Mouse (Mus musculus): ENCODE measurements at regions not wholly inside any gene's neighbourhood (a gene's known extent, or its start where the extent isn't known, plus 50 kb on each side); places are given as distances from the start of the nearest gene placed in this dataset.

GRCm38 (mm10) chr8:101621941-101622340, 1163.5 kb downstream of the Cdh11 start:
- peak; percentile 5 for DNase-seq (ENCODE audit: extremely low read depth, low read depth, low spot score)
- 67% methylated on average over 1 of the region's 1 CpGs for WGBS
- Histone ChIP-seq H3K36me3 (ENCODE audit: control insufficient read depth, insufficient read depth, low read length) (no peaks in the 10 kb centered on the region), H3K4me3 (ENCODE audit: insufficient read depth, low read depth, low read length) (no peak overlapping the region), H3K27ac (replicated peaks; ENCODE audit: insufficient read depth, low read depth, low read length) (no peak overlapping the region), H3K79me2 (ENCODE audit: control insufficient read depth, insufficient read depth, low read length) (no peaks in the 10 kb centered on the region), H3K4me1 (ENCODE audit: control insufficient read depth, insufficient read depth, low read length) (no peaks in the 10 kb centered on the region), H3K27me3 (ENCODE audit: control insufficient read depth, insufficient read depth, low read length) (no peaks in the 10 kb centered on the region), H3K9ac (ENCODE audit: low read depth, low read length) (no peak overlapping the region)
- TF ChIP-seq CTCF (IDR thresholded peaks at IDR 0.05; ENCODE audit: low read depth, low read length) (no peak), POLR2A (IDR thresholded peaks at IDR 0.05; ENCODE audit: extremely low read depth, insufficient read depth, low read length) (no peak)

DNA sequence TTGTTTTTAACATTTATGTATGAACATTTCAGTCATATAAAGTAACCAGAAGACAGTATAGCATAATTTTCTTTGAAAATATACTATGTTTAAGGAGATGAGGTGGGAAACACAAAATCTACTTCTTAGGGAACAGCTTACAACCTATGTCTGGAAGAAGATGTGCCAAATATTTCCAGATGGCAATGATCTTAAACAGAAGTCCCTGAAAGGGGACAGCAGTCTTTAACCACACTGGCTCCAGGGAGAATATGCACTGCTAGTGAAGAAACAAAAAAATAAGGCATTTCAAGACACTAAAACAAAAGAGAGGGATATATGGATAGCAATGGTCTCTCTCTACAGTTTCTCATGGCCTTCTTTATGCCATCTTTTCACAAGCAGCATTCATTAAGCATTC, 1194.3 kb downstream of the Cdh11 start:
- no peak overlapping the region for H3K9ac ChIP-seq (ENCODE audit: low read depth, low read length)
- no peaks in the 10 kb centered on the region for H3K4me1 ChIP-seq (ENCODE audit: control insufficient read depth, insufficient read depth, low read length)
- no peak overlapping the region for H3K4me3 ChIP-seq (ENCODE audit: insufficient read depth, low read depth, low read length)
- H3K27ac ChIP-seq (replicated peaks; ENCODE audit: insufficient read depth, low read depth, low read length), result no peak overlapping the region
- H3K79me2 ChIP-seq (ENCODE audit: control insufficient read depth, insufficient read depth, low read length), result no peaks in the 10 kb centered on the region
- TF ChIP-seq CTCF (IDR thresholded peaks at IDR 0.05; ENCODE audit: low read depth, low read length), result no peak
- TF ChIP-seq POLR2A (IDR thresholded peaks at IDR 0.05; ENCODE audit: extremely low read depth, insufficient read depth, low read length), result no peak
- DNase-seq (ENCODE audit: extremely low read depth, low read depth, low spot score), result no peak
- no peaks in the 10 kb centered on the region for H3K36me3 ChIP-seq (ENCODE audit: control insufficient read depth, insufficient read depth, low read length)
- no peaks in the 10 kb centered on the region for H3K27me3 ChIP-seq (ENCODE audit: control insufficient read depth, insufficient read depth, low read length)

GRCm38 (mm10) chr8:101590639-101591038, 1194.8 kb downstream of the Cdh11 start:
- H3K4me1 ChIP-seq (ENCODE audit: control insufficient read depth, insufficient read depth, low read length), result no peaks in the 10 kb centered on the region
- H3K4me3 ChIP-seq (ENCODE audit: insufficient read depth, low read depth, low read length), result no peak overlapping the region
- DNase-seq (ENCODE audit: extremely low read depth, low read depth, low spot score), result no peak
- TF ChIP-seq CTCF (IDR thresholded peaks at IDR 0.05; ENCODE audit: low read depth, low read length), result no peak
- no peak for TF ChIP-seq POLR2A (IDR thresholded peaks at IDR 0.05; ENCODE audit: extremely low read depth, insufficient read depth, low read length)
- no peaks in the 10 kb centered on the region for H3K79me2 ChIP-seq (ENCODE audit: control insufficient read depth, insufficient read depth, low read length)
- no peaks in the 10 kb centered on the region for H3K27me3 ChIP-seq (ENCODE audit: control insufficient read depth, insufficient read depth, low read length)
- no peak overlapping the region for H3K27ac ChIP-seq (replicated peaks; ENCODE audit: insufficient read depth, low read depth, low read length)
- H3K36me3 ChIP-seq (ENCODE audit: control insufficient read depth, insufficient read depth, low read length), result no peaks in the 10 kb centered on the region
- no peak overlapping the region for H3K9ac ChIP-seq (ENCODE audit: low read depth, low read length)
- 81% methylated on average over 3 of the region's 3 CpGs for WGBS

GRCm38 (mm10) chr8:101564447-101564846, 1221.0 kb downstream of the Cdh11 start:
- no peak overlapping the region for H3K27ac ChIP-seq (replicated peaks; ENCODE audit: insufficient read depth, low read depth, low read length)

GRCm38 (mm10) chr8:101522758-101523157, 1262.7 kb downstream of the Cdh11 start:
- Histone ChIP-seq H3K79me2 (ENCODE audit: control insufficient read depth, insufficient read depth, low read length) (no peaks in the 10 kb centered on the region), H3K4me1 (ENCODE audit: control insufficient read depth, insufficient read depth, low read length) (no peaks in the 10 kb centered on the region), H3K27ac (replicated peaks; ENCODE audit: insufficient read depth, low read depth, low read length) (no peak overlapping the region), H3K36me3 (ENCODE audit: control insufficient read depth, insufficient read depth, low read length) (no peaks in the 10 kb centered on the region), H3K9ac (ENCODE audit: low read depth, low read length) (no peak overlapping the region), H3K27me3 (ENCODE audit: control insufficient read depth, insufficient read depth, low read length) (no peaks in the 10 kb centered on the region), H3K4me3 (ENCODE audit: insufficient read depth, low read depth, low read length) (no peak overlapping the region)
- 52% methylated on average over 1 of the region's 1 CpGs for WGBS
- DNase-seq (ENCODE audit: extremely low read depth, low read depth, low spot score), result no peak
- TF ChIP-seq CTCF (IDR thresholded peaks at IDR 0.05; ENCODE audit: low read depth, low read length) (no peak), POLR2A (IDR thresholded peaks at IDR 0.05; ENCODE audit: extremely low read depth, insufficient read depth, low read length) (no peak)

More at GRCm38 (mm10) chr8:101564447-101564846, 1221.0 kb downstream of the Cdh11 start:
- Histone ChIP-seq H3K79me2 (ENCODE audit: control insufficient read depth, insufficient read depth, low read length) (no peaks in the 10 kb centered on the region), H3K4me3 (ENCODE audit: insufficient read depth, low read depth, low read length) (no peak overlapping the region), H3K4me1 (ENCODE audit: control insufficient read depth, insufficient read depth, low read length) (no peaks in the 10 kb centered on the region), H3K9ac (ENCODE audit: low read depth, low read length) (no peak overlapping the region), H3K36me3 (ENCODE audit: control insufficient read depth, insufficient read depth, low read length) (no peaks in the 10 kb centered on the region), H3K27me3 (ENCODE audit: control insufficient read depth, insufficient read depth, low read length) (no peaks in the 10 kb centered on the region; the same call in 1 of the 2 replicates)
- 93% methylated on average over 5 of the region's 5 CpGs for WGBS
- TF ChIP-seq CTCF (IDR thresholded peaks at IDR 0.05; ENCODE audit: low read depth, low read length) (no peak), POLR2A (IDR thresholded peaks at IDR 0.05; ENCODE audit: extremely low read depth, insufficient read depth, low read length) (no peak)
- DNase-seq (ENCODE audit: extremely low read depth, low read depth, low spot score), result no peak

DNA sequence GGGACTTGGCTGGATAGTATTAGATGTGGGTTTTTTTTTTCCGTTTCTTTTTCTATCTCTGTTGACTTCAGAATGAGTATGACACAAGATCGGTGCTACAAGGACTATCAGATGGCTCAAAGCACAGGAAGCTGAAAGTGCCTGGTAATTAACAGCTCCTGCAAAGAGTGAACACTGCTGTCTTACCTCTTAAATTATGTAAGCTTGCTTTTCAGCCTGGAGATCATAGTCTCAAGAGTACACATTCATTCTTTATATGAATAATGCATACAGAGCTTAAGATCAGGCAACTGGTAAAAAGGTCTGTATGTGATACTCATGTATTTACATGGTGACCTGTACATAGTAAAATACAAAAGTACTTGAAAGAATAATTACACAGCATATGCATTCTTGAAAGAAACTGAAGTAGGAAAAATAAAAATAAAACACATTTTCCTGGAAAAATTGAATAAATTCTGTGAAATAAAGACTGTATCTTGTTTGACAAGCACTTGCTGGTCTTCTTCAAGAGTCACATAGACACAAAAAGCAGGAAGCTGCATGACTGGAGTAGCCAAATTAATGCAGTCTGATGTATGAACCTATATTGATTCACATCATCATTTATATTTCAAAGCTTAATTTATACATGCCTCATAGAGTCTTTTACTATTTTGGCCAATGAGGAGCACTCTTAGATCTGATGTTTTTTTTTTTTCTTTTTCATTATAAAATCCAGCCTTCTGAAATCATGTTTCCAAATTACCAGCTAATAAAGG, 1306.7 kb downstream of the Cdh11 start:
- no peak for TF ChIP-seq POLR2A (IDR thresholded peaks at IDR 0.05; ENCODE audit: extremely low read depth, insufficient read depth, low read length)
- no peak for TF ChIP-seq CTCF (IDR thresholded peaks at IDR 0.05; ENCODE audit: low read depth, low read length)
- Histone ChIP-seq H3K4me1 (ENCODE audit: control insufficient read depth, insufficient read depth, low read length) (no peaks in the 10 kb centered on the region), H3K36me3 (ENCODE audit: control insufficient read depth, insufficient read depth, low read length) (no peaks in the 10 kb centered on the region), H3K27ac (replicated peaks; ENCODE audit: insufficient read depth, low read depth, low read length) (no peak overlapping the region), H3K4me3 (ENCODE audit: insufficient read depth, low read depth, low read length) (no peak overlapping the region), H3K9ac (ENCODE audit: low read depth, low read length) (no peak overlapping the region), H3K79me2 (ENCODE audit: control insufficient read depth, insufficient read depth, low read length) (no peaks in the 10 kb centered on the region), H3K27me3 (ENCODE audit: control insufficient read depth, insufficient read depth, low read length) (no peaks in the 10 kb centered on the region)
- WGBS, result 39% methylated on average over 2 of the region's 2 CpGs
- DNase-seq (ENCODE audit: extremely low read depth, low read depth, low spot score), result peak; percentile 20

Measured in liver, adult 2 months (tissue).